Mouse (Mus musculus): ENCODE data around the gene Capn15.

DNA sequence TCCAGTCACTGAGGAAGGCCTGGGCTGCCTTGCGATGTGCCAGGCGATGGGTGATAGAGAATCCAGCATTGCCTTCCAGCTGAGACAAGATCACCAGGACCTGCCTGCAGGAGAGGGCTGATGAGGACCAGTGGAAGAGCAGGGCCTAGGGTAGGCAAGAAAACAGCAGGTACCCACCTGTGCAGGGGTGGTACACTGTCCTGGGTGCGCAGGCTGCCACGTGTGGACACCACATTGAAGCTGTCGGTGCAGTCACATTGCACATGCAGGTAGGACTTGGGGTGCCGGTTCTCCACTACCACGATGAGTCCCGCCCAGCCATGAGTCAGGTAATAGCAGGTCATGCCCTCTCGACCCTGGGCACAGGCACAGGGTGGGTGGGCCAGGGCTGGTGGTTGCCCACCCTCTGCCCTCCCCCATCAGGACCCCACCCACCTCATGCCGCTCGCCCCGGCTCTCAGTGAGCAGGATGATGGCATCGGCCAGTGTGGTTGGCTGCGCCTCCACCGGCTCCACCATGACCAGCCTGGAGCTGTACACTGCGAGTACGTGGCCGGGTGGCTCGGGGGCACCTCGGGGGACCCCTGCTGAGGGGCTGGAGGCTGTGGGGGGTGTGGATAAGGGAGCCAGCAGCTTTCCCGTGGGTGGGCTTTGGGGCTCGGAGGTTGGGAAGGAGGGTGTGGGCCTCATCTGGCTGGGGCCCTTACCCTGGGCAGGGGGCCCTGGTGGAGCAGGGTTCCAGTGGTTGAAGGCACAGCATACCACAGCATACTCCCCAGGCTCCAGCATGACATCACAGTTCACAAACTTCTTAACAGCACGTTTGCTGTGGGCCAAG lies 25.7 kb downstream of the Capn15 start:
- no peak for TF ChIP-seq CTCF (conservative IDR thresholded peaks at IDR 0.05; ENCODE audit: low read length)
- no peak for TF ChIP-seq POU5F1 (IDR thresholded peaks at IDR 0.05; ENCODE audit: borderline replicate concordance, low read length)

All from E14TG2a.4 (cell line).